In the genomic region with DNA sequence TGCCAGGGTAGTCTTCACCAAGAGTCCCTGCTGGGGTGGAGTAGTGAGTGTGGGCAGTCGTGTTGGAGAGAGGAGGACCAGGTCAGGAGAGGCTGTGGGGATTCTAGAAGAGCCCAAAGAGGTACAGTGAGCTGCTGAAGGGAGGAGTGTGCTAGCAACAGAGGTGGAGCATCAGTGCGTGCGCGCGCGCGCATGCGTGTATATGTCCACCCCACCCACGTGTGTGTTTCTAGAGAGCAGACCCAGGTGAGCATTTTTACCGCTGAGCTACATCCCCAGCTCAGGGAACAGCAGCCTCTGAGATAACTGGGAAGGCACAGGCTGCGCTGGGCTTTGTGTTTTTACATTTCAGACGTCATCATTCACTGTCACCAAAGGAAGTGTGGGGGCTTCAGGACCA, we compare ENCODE assay signal across 19 mouse cellular contexts. TPM values are rescaled to one million over a fixed set of nuclear protein-coding genes. Genes with fewer than 3 reads are reported as not detected.
DNase-seq lines count a peak whose midpoint lies in the region; ATAC-seq and TF ChIP-seq lines count a peak whose summit lies in the region.
"Had no signal": no experiment of that assay in that cellular context is flagged by ENCODE, and none has a peak within 500 bp of the region (broad histone marks: within the 10 kb centered on the region; RNA-seq: fewer than 3 reads in every experiment).

No protein-coding gene starts in this region.

- WGBS in heart, embryonic 10.5 days, result 66% methylated on average over 12 of the region's 12 CpGs
- 72% methylated on average over 12 of the region's 12 CpGs for WGBS in intestine, embryonic 15.5 days
- WGBS in intestine, postnatal 0 days, result 74% methylated on average over 12 of the region's 12 CpGs
- WGBS in neural tube, embryonic 13.5 days, result 74% methylated on average over 12 of the region's 12 CpGs

- peaks cover 15% of the 10 kb centered on the region for H3K27me3 ChIP-seq in heart, embryonic 10.5 days (ENCODE audit: insufficient read depth, poor library complexity, severe bottlenecking)
- H3K27me3 ChIP-seq in intestine, embryonic 15.5 days (replicated peaks), result peaks cover 21% of the 10 kb centered on the region
- peaks cover 21% of the 10 kb centered on the region for H3K27me3 ChIP-seq in intestine, postnatal 0 days (replicated peaks; ENCODE audit: control insufficient read depth, insufficient read depth, low read length)
- peaks cover 21% of the 10 kb centered on the region; the same call in 1 of the 2 replicates for H3K27me3 ChIP-seq in neural tube, embryonic 13.5 days

- TF ChIP-seq CTCF in intestine, postnatal 0 days (IDR thresholded peaks at IDR 0.05; ENCODE audit: low read depth), result no peak

- no peaks in the 10 kb centered on the region for H3K9me3 ChIP-seq in heart, embryonic 10.5 days
- H3K9me3 ChIP-seq in intestine, embryonic 15.5 days, result no peaks in the 10 kb centered on the region
- no peaks in the 10 kb centered on the region for H3K9me3 ChIP-seq in intestine, postnatal 0 days (ENCODE audit: control insufficient read depth)
- H3K9me3 ChIP-seq in neural tube, embryonic 13.5 days, result no peaks in the 10 kb centered on the region
- H3K9me3 ChIP-seq: embryonic facial prominence, embryonic 15.5 days; hindbrain, embryonic 12.5 days had no signal

- H3K4me1 ChIP-seq in heart, embryonic 10.5 days, result peaks cover 74% of the 10 kb centered on the region
- peaks cover 44% of the 10 kb centered on the region for H3K4me1 ChIP-seq in intestine, embryonic 15.5 days (replicated peaks)
- peaks cover 7% of the 10 kb centered on the region; the same call in 1 of the 2 replicates for H3K4me1 ChIP-seq in intestine, postnatal 0 days (replicated peaks; ENCODE audit: control insufficient read depth, insufficient read depth, low read length)
- H3K4me1 ChIP-seq in neural tube, embryonic 13.5 days (replicated peaks), result peaks cover 55% of the 10 kb centered on the region

- H3K4me3 ChIP-seq in heart, embryonic 10.5 days, result no peak overlapping the region
- H3K4me3 ChIP-seq in intestine, embryonic 15.5 days (replicated peaks), result no peak overlapping the region
- no peak overlapping the region for H3K4me3 ChIP-seq in intestine, postnatal 0 days (ENCODE audit: low read depth, low read length)
- no peak overlapping the region for H3K4me3 ChIP-seq in neural tube, embryonic 13.5 days
- H3K4me3 ChIP-seq: embryonic facial prominence, embryonic 15.5 days; hindbrain, embryonic 12.5 days had no signal

- no peak for DNase-seq in heart, embryonic 10.5 days (ENCODE audit: low spot score)
- DNase-seq in heart, adult 18-20 months, result no peak
- DNase-seq in neural tube, embryonic 10.5 days (ENCODE audit: extremely low spot score, low spot score), result no peak
- no peak for DNase-seq in cerebellum, postnatal 10 days
- no peak for DNase-seq in Muller cell, postnatal 12 days (ENCODE audit: inconsistent ontology term)
- DNase-seq: kidney, postnatal 14 days; layer of hippocampus, adult 9-11 months; spleen, adult 18-20 months had no signal

- peak overlapping the region; percentile 84 for H3K27ac ChIP-seq in heart, embryonic 10.5 days
- H3K27ac ChIP-seq in intestine, embryonic 15.5 days, result 0 out of 2 replicates have a peak overlapping the region, but pooled peaks have one; percentile 51
- H3K27ac ChIP-seq in intestine, postnatal 0 days (ENCODE audit: low read depth, low read length), result no peak overlapping the region; the same call in 1 of the 2 replicates
- peak overlapping the region; percentile 19; the same call in 1 of the 2 replicates for H3K27ac ChIP-seq in neural tube, embryonic 13.5 days (replicated peaks)
- H3K27ac ChIP-seq: hindbrain, embryonic 12.5 days had no signal

- ATAC-seq in intestine, embryonic 15.5 days, result no peak
- ATAC-seq in intestine, postnatal 0 days, result no peak
- no peak for ATAC-seq in neural tube, embryonic 13.5 days (ENCODE audit: low read depth)
- ATAC-seq: forebrain, embryonic 14.5 days had no signal

- no peaks in the 10 kb centered on the region for H3K36me3 ChIP-seq in heart, embryonic 10.5 days
- no peaks in the 10 kb centered on the region for H3K36me3 ChIP-seq in intestine, embryonic 15.5 days
- no peaks in the 10 kb centered on the region for H3K36me3 ChIP-seq in intestine, postnatal 0 days (ENCODE audit: control insufficient read depth, insufficient read depth)
- no peaks in the 10 kb centered on the region for H3K36me3 ChIP-seq in neural tube, embryonic 13.5 days
- H3K36me3 ChIP-seq: embryonic facial prominence, embryonic 15.5 days; hindbrain, embryonic 12.5 days had no signal

- H3K4me2 ChIP-seq in intestine, embryonic 15.5 days (replicated peaks), result no peak overlapping the region
- no peak overlapping the region for H3K4me2 ChIP-seq in intestine, postnatal 0 days (replicated peaks; ENCODE audit: low read depth)
- H3K4me2 ChIP-seq in neural tube, embryonic 13.5 days, result no peak overlapping the region
- H3K4me2 ChIP-seq: embryonic facial prominence, embryonic 15.5 days; hindbrain, embryonic 12.5 days; liver, embryonic 11.5 days had no signal

- no peak overlapping the region for H3K9ac ChIP-seq in intestine, embryonic 15.5 days
- H3K9ac ChIP-seq in intestine, postnatal 0 days (ENCODE audit: low read depth, low read length), result no peak overlapping the region
- H3K9ac ChIP-seq in neural tube, embryonic 13.5 days, result no peak overlapping the region
- H3K9ac ChIP-seq: embryonic facial prominence, embryonic 15.5 days; hindbrain, embryonic 12.5 days had no signal

RNA-seq across cellular contexts. Expression of a gene that starts 7.7 kb away (rescaled TPM):
- polyA plus RNA-seq in heart, embryonic 10.5 days (2016; fragmentation: Nextera tagmentation; extraction: Ambion mirVana), result 5.7 and 8.2 TPM in 2 replicates
- 1 to 10 TPM; 4.3 to 6.5 TPM for total RNA-seq in heart, adult 18-20 months (2021)
- 4.4 and 4.5 TPM in 2 replicates for polyA plus RNA-seq in intestine, embryonic 15.5 days (2015; fragmentation: Nextera tagmentation; extraction: Ambion mirVana)
- 3.8 and 4.1 TPM in 2 replicates for polyA plus RNA-seq in intestine, postnatal 0 days (2015; fragmentation: Nextera tagmentation; extraction: Ambion mirVana)
- 1.4 and 2.5 TPM in 2 replicates for polyA plus RNA-seq in neural tube, embryonic 13.5 days (2015; fragmentation: Nextera tagmentation; extraction: Ambion mirVana)
- total RNA-seq: common myeloid progenitor, adult 5-6 weeks; megakaryocyte progenitor cell, adult 5-6 weeks; MEL had no signal
- polyA plus RNA-seq: activated CD4-positive, CD25-positive, alpha-beta regulatory T cell, adult 4 months had no signal
